Mouse (Mus musculus) gonadal fat pad, adult 2 months (tissue): ENCODE data around the gene Zfp345. TPM values are rescaled to one million over a fixed set of nuclear protein-coding genes. Genes with fewer than 3 reads are reported as not detected.
"Not testable (repeated sequence)": the region's sequence is repeated elsewhere in the genome, so short reads cannot be mapped to it uniquely, and the experiment has no call there.

ENCODE experiments used
- DNase-seq: peaks from one replicate; pipeline ENCODE4 v3.0.0-alpha.2; 2012; ENCODE audit warnings: low read depth
- polyA plus RNA-seq: library from polyadenylated mRNA; depleted of rRNA; stranded (reverse); fragments of >200 nt; gene quantifications from 2 replicates; pipeline ENCODE4 v1.2.3, GENCODE M21; 2012; rRNA removed

The Zfp345 gene
- not detected in 2 replicates for polyA plus RNA-seq

GRCm38 (mm10) chr2:150484939-150485778 is at the start of gene Zfp345:
Gene Zfp345 (minus strand): TSS chr2:150485091.
- not testable (repeated sequence) for DNase-seq

DNA sequence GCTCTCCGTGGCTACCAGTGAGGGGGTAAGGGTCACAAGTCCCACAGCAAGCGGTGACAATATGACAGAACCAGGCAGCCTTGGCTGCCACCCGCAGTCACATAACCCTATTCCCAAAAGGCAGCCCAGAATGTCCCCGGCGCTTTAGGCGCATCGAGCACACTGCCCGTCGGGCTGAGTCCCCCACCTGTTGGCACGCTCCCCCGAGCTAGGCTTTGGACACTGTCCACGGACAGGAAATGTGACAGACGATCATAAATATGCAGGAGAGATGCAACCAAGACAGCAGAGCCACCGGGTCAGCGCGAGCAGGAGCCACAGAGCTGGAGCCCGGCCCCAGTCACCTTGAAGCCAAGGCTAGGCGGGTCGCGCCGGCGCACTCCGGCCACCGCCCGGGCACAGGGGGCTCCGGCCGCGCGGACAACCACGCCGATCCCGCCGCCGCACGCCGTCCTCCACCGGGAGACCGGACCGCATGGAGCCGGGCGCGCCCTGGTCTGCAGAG is 40.9 kb upstream of the Zfp345 start:
- DNase-seq, result no peak

DNA sequence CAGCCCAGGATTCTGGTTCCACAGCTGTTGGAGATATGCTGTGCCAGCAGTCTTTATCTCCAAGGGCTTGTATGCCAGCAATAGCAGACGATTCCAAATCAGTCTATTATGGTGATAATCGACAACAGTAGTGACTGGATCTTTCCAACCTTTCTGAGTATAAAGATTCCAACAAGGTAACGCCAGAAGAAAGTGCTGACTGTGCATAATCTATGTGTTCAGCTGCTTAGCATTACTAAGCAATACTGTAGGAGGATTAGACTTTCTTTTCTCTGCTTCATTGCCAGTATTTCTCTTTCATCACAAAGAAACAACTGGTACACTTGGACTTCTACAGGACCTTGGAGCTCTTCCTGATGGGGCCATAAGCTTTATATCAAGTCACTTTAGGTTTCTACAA is 27.9 kb upstream of the Zfp345 start:
- no peak for DNase-seq

GRCm38 (mm10) chr2:150500124-150500973 is 15.5 kb upstream of the Zfp345 start:
- not testable (repeated sequence) for DNase-seq

- DNase-seq, result no peak
Measured at GRCm38 (mm10) chr2:150493031-150493430, 8.1 kb upstream of the Zfp345 start.

DNA sequence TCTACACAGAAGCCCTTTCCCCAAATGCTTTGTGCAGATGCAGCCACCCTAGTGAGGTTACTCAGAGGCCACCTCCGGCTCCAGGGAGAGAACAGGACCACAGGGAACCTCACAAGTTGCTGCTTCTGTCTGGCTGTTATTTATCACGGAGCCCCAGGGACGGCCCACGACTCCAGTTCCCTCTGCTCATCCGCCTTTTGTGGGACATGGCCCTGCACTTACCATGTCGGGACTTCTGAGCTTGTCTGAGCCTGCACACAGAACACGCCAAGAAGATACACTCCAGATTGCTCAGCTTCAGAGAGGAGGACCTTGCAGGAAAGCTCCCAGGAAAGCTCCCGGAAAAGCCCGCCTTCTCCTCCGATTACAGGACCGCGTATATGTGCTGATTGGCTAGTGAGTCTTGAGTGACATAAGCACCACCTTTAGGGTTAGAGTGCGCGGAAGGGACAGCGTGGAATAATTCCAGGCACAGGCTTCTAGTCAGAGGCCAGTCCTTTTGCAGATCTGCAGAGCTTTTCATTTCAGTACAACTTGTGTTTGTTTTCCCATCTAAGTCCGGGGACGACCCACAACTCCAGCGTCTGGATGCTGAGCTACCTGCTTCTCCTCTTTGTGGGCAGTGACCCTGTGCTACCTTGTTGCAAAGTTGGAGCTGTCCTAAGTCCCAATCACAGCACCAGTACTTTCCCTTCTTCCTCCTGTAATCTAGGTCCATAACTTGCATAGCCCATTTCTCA is 33.5 kb downstream of the Zfp345 start, which contains the start of gene Zfp442:
TSS of gene Zfp442 (minus strand) at position 307 of the 740 bp plus-strand sequence.
- DNase-seq, result peak; percentile 26

DNA sequence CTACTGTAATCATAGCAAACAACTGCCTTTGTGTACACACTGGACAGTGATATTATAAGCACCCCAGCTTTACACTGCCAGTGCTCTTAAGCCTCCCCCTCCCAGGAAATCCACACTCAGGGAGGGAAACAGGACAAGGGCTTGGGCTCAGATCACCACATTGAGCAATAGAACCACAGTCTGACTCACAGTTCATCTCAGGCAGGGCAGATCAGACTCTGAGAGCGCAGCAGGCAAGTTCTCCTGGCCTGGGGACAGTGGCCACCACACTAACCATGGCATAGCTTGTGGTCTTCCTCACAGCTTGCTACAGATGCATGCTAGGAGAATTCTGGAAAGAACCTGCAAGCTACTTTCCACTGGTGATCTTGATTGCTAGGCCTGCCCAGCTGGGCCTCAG is 45.8 kb downstream of the Zfp345 start:
- not testable (repeated sequence) for DNase-seq

Other genes with a start within 250 kb of the Zfp345 start
- 0.15 and 0.34 TPM in 2 replicates for gene Gm21994, start 229.5 kb downstream of the Zfp345 start, polyA plus RNA-seq
- gene Gm14124, start 227.6 kb downstream of the Zfp345 start, polyA plus RNA-seq, result not detected in 2 replicates
- gene Gm10130, start 161.4 kb downstream of the Zfp345 start, polyA plus RNA-seq, result not detected in 2 replicates
- gene 3300002I08Rik, start 122.3 kb downstream of the Zfp345 start, polyA plus RNA-seq, result 2.6 and 2.7 TPM in 2 replicates
- gene Zfp442, start 33.6 kb downstream of the Zfp345 start, polyA plus RNA-seq, result 0.41 and 0.43 TPM in 2 replicates
- 0.47 TPM in 2 replicates for gene Cst7, start 85.3 kb upstream of the Zfp345 start, polyA plus RNA-seq
- 132 and 182 TPM in 2 replicates for gene Apmap, start 123.5 kb upstream of the Zfp345 start, polyA plus RNA-seq
- gene Acss1, start 183.4 kb upstream of the Zfp345 start, polyA plus RNA-seq, result 33.4 and 42.7 TPM in 2 replicates
- not detected in 2 replicates for gene Vsx1, start 204.3 kb upstream of the Zfp345 start, polyA plus RNA-seq